Mouse (Mus musculus) ES-E14 (cell line): Measurements from ENCODE around the gene Nubp1. TPM values are rescaled to one million over a fixed set of nuclear protein-coding genes. Genes with fewer than 3 reads are reported as not detected.

ENCODE experiments used
- DNase-seq: peaks from one replicate; pipeline ENCODE4 v3.0.0-alpha.2; 2013; ENCODE audit warnings: low read depth, low spot score
- H3K27ac ChIP-seq: 2 replicates; pipeline ENCODE4 v1.5.1; 2012; ENCODE audit warnings: low read depth, mild to moderate bottlenecking, low read length, moderate library complexity, mixed read lengths; ENCODE audit not compliant: poor library complexity, insufficient read depth, severe bottlenecking
- H3K36me3 ChIP-seq: 2 replicates; pipeline ENCODE4 v1.6.1; 2012; ENCODE audit warnings: mild to moderate bottlenecking, low read length, moderate library complexity, mixed read lengths; ENCODE audit not compliant: control insufficient read depth, poor library complexity, insufficient read depth, severe bottlenecking
- H3K4me1 ChIP-seq, 2 experiments: fragments of 150-350 bp in 1 of 2; sonication (generic) in 1 of 2; 2 replicates each; pipeline ENCODE4 v1.6.1; 2012; ENCODE audit warnings: low read length in 2 of 2, mild to moderate bottlenecking in 1 of 2, mixed read lengths in 1 of 2; ENCODE audit not compliant: control insufficient read depth in 2 of 2, insufficient read depth in 2 of 2, poor library complexity in 1 of 2
- H3K4me3 ChIP-seq, 2 experiments: fragments of 150-350 bp in 1 of 2; sonication (generic) in 1 of 2; 2 replicates each; pipeline ENCODE4 v1.5.1; 2012; ENCODE audit warnings: low read length in 2 of 2, low read depth in 1 of 2, mild to moderate bottlenecking in 1 of 2, mixed read lengths in 1 of 2; ENCODE audit not compliant: insufficient read depth in 1 of 2, poor library complexity in 1 of 2, severe bottlenecking in 1 of 2
- H3K9ac ChIP-seq: 2 replicates; pipeline ENCODE4 v1.6.1; 2012; ENCODE audit warnings: low read depth, mild to moderate bottlenecking, low read length, mixed read lengths; ENCODE audit not compliant: poor library complexity, insufficient read depth, severe bottlenecking
- H3K9me3 ChIP-seq: fragments of 150-350 bp; sonication (generic); 2 replicates; pipeline ENCODE4 v1.6.1; 2012; ENCODE audit warnings: low read depth, mild to moderate bottlenecking, low read length; ENCODE audit not compliant: control insufficient read depth, insufficient read depth
- CHD2 ChIP-seq: IDR thresholded peaks from 2 replicates; pipeline ENCODE4 v1.6.1; 2014; ENCODE audit warnings: mild to moderate bottlenecking, low read depth, low read length, inconsistent platforms
- HCFC1 ChIP-seq: IDR thresholded peaks from 2 replicates; pipeline ENCODE4 v1.6.1; 2012; ENCODE audit warnings: low read length, inconsistent platforms, borderline replicate concordance; ENCODE audit not compliant: insufficient read depth
- MAFK ChIP-seq: IDR thresholded peaks from 2 replicates; pipeline ENCODE4 v1.6.1; 2014; ENCODE audit warnings: mild to moderate bottlenecking, low read depth, low read length, inconsistent platforms; ENCODE audit not compliant: insufficient read depth
- ZC3H11A ChIP-seq: IDR thresholded peaks from 2 replicates; pipeline ENCODE4 v1.6.1; 2012; ENCODE audit warnings: low read depth, mild to moderate bottlenecking, inconsistent platforms, low read length, borderline replicate concordance
- ZNF384 ChIP-seq: IDR thresholded peaks from 2 replicates; pipeline ENCODE4 v1.6.1; 2012; ENCODE audit warnings: low read depth, low read length, inconsistent platforms
- in situ Hi-C, 2 experiments: fragments of 600-800 bp; cut with MboI; formaldehyde crosslinking; loops; one replicate each; pipeline ENCODE4 v1.15.1; 2025; ENCODE audit warnings: low sequenced_read_pairs in 2 of 2, inconsistent platforms in 1 of 2; ENCODE audit not compliant: unreplicated experiment in 2 of 2
- total RNA-seq: library from RNA; depleted of rRNA; stranded (reverse); fragments of 300-350 nt; gene quantifications from 2 replicates; pipeline ENCODE4 v1.2.3, GENCODE M21; 2012; rRNA removed

The Nubp1 gene
- total RNA-seq: 53.5 and 67.4 TPM in 2 replicates

DNA sequence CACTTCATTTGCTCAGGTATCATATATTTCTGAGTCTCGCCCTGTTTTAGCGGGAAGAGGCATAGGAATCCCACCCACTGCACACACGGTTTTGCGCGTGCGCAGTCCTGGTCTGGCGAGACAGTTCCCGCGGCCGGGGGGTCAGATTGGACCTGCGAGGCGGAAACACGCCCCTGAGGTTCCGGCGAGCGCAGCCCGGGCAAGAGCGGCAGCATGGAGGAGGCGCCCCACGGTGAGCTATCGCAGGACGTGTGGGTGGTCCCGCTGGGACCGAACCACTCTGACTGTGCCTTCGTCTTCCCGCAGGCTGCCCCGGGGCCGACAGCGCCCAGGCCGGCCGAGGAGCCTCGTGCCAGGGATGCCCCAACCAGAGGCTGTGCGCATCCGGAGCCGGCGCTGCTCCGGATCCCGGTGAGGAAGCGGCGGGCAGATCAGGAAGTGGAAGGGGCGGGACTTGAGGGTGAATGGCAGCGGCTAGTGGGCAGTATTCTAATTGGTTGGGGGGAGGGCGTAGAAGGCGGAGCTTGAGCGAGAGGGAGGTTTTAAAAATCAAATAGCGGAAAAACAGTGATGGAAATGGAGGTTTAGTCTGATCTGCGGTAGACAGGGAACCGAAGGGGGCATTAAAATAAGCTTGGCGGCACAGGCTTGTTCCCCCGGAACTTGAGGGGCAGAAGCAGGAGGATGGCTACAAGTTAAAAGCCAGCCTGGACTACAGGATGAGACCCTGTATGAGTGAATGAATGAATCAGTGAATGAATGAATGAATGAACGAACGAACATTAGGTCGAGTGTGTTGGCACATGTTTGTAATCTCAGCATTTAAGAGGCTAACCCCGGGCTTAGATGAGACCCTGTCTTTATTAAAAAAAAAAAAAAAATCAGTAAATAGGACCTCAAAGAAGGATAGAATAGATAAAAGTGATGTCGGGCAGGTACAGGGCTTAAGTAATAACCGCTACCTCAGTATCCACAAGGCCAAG, at the start of gene Nubp1:
TSS of gene Nubp1 (plus strand) at position 185 of the 983 bp plus-strand sequence.
- peak within 1 kb of the TSS; percentile 84 to 88 for H3K4me3 ChIP-seq
- no peaks in the 10 kb centered on the region for H3K9me3 ChIP-seq
- H3K36me3 ChIP-seq: peaks cover 17% of the 10 kb centered on the region; the same call in 1 of the 2 replicates
- H3K9ac ChIP-seq: peak within 1 kb of the TSS; percentile 96
- TF ChIP-seq HCFC1 (peak; percentile 77), CHD2 (no peak)
- in situ Hi-C loops: loop anchor here in 1 of 2 experiments (10.0 kb wide), 2 partner anchors 103 to 373 kb away; partner anchors contain the start of genes Socs1 and Tnp2
- peaks cover 3 to 7% of the 10 kb centered on the region in 2 experiments; a peak in 2 of 4 replicates for H3K4me1 ChIP-seq
- DNase-seq: peak; percentile 93
- peak within 1 kb of the TSS; percentile 92 for H3K27ac ChIP-seq

DNA sequence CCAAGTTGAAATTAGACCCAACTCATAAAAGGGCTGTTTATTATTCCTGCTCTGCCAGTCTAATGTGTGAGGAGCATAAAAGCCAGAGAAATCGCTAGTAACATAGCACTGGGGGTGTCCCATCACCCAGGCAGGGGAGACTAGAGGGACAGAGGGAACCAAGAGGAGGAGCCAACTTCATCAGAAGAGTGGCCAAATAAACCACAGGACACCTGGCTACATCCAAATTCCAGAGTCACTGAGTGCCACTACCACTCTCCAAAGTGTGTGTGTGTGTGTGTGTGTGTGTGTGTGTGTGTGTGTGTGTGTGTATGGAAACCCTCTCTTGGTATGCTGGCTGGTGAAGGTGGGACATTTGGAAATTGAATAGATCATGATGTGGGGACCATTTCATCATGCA, 48.7 kb upstream of the Nubp1 start:
- Histone ChIP-seq H3K4me1 (peaks cover 2 to 7% of the 10 kb centered on the region in 2 experiments; a peak in 1 of 4 replicates), H3K36me3 (no peaks in the 10 kb centered on the region), H3K4me3 (no peak overlapping the region), H3K27ac (no peak overlapping the region), H3K9ac (no peak overlapping the region), H3K9me3 (no peaks in the 10 kb centered on the region)
- no peak for DNase-seq
- TF ChIP-seq ZC3H11A (no peak), CHD2 (no peak), MAFK (no peak), HCFC1 (no peak), ZNF384 (no peak)
- in situ Hi-C loops: no loop called here

DNA sequence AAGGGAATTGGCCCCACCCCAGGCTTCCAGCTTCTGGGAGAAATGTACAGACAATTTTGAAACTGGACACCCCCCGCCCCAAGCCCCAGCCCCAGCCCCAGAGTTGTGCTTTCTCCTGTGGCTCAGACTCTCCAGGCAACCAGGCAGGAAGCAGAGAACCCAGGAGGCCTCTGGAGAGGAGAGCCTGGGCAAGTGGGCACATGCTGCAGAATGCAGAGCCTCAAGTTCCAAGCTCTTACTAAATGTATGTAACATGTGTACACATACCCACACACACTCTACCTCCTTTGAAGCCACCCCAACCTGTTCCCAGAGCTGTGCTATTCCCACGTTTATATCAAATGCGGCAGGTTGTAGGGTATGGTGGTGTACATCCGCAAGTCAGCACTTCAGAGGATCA, 46.0 kb upstream of the Nubp1 start:
- Histone ChIP-seq H3K4me3 (no peak overlapping the region), H3K36me3 (no peaks in the 10 kb centered on the region), H3K9me3 (no peaks in the 10 kb centered on the region), H3K4me1 (peaks cover 2 to 14% of the 10 kb centered on the region in 2 experiments; a peak in 1 of 4 replicates), H3K27ac (no peak overlapping the region), H3K9ac (no peak overlapping the region)
- in situ Hi-C loops: no loop called here
- DNase-seq: no peak
- TF ChIP-seq CHD2 (no peak), ZNF384 (no peak), HCFC1 (no peak), MAFK (no peak), ZC3H11A (no peak)

DNA sequence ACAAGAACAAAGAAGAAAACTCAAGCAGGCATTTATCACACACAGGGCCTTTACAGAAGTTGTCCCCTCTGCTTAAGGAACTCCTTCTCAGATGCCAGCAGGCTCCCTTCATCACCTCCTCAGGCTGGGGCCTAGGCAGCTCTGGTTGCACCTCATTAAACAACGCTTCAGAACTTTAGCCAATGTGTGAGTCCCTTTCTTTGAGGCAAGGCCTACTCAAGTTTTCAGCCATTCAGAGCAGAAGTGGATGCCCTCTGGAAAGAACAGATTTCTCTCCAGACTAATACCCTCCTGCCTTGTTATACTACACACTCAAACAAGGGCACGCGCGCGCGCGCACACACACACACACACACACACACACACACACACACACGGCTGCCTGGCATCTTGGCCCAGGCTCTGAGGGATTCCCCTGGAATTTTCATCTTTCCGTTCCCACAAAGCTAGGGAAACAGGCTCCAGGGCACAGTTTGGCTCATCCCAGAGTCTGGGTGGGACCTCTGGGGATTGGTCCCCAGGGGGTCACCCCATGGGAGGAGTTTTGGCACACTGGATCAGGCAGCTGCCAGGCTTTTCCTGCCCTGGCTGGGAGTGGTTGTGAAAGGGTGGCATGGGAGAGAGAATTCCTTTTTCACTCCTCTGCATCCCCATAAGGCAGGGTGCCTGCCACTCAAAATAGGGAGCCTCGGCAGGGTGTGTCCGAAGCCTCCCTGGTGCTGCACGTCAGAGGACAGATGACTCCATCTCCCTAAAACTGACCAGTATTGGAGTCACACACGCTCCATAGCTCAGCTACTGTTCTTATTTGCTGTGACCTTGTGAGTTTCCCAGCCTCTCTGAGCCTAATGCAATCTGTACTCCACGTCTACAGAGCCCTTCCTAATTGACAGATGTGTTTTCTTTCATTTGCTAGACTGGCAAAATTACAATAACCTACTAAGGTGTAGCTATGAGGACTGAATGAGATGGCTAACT, 45.2 kb upstream of the Nubp1 start:
- no peaks in the 10 kb centered on the region for H3K36me3 ChIP-seq
- DNase-seq: no peak
- no peak overlapping the region for H3K9ac ChIP-seq
- in situ Hi-C loops: no loop called here
- no peak overlapping the region for H3K27ac ChIP-seq
- no peaks in the 10 kb centered on the region for H3K9me3 ChIP-seq
- TF ChIP-seq HCFC1: no peak
- no peak for TF ChIP-seq ZNF384
- TF ChIP-seq MAFK: no peak
- no peak for TF ChIP-seq ZC3H11A
- TF ChIP-seq CHD2: no peak
- peaks cover 2 to 20% of the 10 kb centered on the region in 2 experiments; a peak in 1 of 4 replicates for H3K4me1 ChIP-seq
- H3K4me3 ChIP-seq: no peak overlapping the region
